Mouse (Mus musculus) urinary bladder, postnatal 14 days (tissue): ENCODE results near the gene Eif6.
A peak's percentile ranks its signal among the peaks of the same experiment; 100 is the strongest.

Source experiments
- DNase-seq: peaks from one replicate; pipeline ENCODE4 v3.0.0; 2021; ENCODE audit warnings: low spot score

The Eif6 gene

DNA sequence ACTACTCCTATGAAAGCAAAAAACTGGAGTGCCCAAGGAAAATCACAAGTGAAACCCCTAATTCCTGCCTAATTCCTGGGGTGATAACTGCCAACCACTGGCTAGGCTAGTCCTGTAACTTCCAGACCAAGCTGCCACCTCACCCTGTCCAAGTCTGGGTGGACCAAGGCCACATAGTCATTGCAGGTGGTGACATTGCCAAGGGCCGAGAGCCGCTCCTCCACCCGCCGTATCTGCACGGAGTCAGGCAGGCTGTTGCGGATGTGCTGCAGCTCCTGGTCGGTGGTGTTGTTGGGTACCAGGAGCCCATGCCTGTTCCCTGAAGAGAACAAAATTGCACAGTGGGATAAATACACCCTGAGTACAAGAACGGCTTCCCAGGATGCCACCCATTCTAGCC, 3.0 kb downstream of the Eif6 start:
- no peak for DNase-seq

DNA sequence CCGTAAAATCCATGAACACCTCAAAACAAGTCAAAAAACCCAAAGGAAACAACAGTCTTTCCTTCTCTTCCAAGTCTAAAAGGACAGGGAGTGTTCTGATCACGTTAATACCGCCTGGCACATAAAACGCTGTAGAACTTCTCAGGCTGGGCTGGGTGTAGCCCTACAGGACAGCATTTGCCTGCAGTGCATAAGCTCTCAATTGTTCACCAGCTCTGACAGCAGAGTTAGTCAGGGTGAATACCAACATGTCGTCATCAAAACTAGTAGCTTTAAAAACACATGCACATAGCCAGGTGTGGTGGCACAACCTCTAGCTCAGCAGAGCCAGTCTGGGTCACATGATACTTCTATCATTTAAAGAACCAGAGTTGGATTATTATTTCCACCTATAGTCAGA, 5.9 kb downstream of the Eif6 start:
- no peak for DNase-seq

DNA sequence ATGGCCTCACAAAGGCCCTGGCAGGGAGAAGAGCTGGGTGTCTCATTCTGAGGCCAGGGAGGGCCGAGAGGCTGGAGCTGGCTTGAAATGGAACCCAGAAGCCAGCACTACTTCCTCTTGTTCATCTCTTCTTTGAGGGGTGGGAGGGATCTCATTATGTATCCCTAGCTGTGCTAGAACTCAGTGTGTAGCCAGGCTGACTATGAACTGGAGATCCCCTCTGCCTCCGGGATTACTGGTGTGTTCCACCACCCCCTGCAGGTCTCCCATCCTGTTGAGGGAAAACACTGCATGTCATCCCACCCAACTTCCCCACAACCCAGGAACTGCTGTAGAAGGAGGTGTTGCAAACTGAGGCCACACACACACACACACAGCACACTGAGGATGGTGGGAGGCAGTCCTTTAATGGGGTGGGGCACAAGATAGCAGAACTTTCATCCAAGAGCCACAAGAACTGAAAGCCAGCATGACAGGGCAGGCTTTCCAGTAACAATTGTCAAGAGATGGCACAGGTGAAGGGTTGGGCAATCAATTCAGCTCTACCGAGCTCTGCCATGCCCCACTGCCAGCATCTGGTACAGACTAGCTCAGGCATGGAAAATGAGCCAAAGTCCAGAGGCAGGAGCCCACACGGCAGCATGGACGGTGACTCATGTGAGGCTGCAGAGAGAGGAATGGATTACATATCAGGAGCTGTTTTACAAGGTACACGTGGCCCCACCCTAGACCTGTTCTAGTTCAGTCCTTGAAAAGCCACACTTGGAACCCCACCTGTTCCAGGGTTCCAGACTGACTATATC, 7.1 kb downstream of the Eif6 start:
- peak; percentile 37 for DNase-seq

GRCm38 (mm10) chr2:155819392-155819448, 7.5 kb downstream of the Eif6 start, which contains the start of gene BC029722:
BC029722 (minus strand) TSS chr2:155819426.
- DNase-seq = no peak

- peak; percentile 97 for DNase-seq
Measured at GRCm38 (mm10) chr2:155818596-155819391, 7.9 kb downstream of the Eif6 start.

- DNase-seq = peak; percentile 47
Measured at GRCm38 (mm10) chr2:155817301-155818245, 9.2 kb downstream of the Eif6 start.

DNA sequence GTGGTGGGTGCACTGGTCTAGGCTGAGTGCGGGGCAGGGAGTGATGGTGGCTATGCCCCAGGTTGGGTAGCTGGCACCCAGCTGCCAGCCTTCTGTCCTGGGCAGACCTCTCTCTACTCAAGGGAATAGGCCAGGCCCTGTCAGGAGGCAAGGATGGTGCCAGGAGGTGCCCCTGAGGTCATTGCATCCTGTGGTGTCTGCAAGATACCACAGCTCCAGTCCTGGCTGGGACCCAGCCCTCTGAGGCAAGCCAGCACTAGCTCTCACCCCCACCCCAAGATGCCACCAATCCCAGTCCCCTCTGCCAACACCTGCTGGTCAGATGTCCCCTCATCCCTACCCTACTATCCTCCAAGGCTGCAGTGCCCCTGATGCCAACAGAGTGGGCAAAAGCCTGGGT, 10.5 kb downstream of the Eif6 start:
- DNase-seq = no peak

DNA sequence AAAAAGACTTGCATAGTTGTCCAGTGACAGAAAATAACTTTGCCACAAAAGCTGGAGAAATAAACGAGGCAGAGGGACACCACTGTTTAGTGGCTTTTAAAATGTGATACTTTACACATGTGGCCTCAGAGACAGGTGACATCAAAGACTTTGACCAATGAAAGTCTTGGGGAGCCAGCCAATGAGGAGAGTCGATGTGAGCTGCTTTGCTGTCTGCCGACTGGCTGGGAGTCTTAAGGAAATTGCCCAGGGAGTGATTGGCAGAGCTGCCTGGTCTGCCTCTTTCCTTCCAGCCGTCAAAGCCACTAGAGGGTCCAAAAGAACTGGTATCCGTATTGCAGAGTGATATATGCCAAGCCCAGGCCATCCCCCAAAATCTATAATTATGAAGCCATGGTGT, 11.9 kb downstream of the Eif6 start:
- DNase-seq = no peak

- no peak for DNase-seq
Measured at GRCm38 (mm10) chr2:155812637-155813036, 14.1 kb downstream of the Eif6 start.

DNA sequence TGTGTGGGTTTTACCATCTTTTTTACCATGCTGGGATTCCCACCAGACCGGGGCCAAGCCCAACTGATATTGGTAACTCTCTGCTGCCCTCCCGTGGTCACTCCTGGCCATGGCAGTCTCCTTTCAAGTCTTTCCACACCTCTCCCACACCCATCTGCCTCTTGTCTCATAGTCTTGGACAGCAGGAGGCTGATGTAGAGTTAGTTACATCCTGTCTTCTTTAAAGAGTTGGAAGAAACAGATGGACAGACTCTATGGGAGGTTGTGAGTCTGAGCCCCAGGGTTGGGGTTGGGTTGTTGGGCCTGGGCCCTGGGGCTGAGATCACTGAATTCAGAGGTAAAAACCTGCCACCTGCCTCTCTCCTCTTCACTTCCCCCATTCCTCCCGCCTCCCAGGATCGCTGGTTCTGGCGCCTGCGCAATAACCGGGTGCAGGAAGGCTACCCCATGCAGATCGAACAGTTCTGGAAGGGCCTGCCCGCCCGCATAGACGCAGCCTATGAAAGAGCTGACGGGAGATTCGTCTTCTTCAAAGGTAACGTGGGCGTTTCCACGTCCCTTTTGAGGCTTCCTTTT, 14.8 kb downstream of the Eif6 start:
- peak; percentile 79 for DNase-seq

DNA sequence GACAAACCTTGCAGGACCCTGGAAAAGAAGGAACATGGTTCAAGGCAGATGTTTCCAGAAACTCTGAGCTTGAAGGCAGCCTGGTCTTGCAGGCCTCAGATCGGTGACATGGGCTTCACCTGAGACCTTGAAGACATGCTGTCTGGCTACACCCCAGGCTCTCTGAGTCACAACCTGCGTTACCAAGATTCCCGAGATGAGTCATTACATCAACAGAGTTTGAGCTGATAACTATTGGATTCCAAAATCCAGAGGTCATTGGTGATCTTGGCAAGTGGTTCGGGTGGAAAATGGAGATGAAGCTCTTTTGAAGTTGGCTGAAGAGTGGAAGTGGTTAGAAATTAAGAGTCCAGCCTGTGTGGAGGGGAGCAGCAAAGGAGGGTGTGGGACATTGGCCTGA, 17.1 kb downstream of the Eif6 start:
- DNase-seq = no peak

DNA sequence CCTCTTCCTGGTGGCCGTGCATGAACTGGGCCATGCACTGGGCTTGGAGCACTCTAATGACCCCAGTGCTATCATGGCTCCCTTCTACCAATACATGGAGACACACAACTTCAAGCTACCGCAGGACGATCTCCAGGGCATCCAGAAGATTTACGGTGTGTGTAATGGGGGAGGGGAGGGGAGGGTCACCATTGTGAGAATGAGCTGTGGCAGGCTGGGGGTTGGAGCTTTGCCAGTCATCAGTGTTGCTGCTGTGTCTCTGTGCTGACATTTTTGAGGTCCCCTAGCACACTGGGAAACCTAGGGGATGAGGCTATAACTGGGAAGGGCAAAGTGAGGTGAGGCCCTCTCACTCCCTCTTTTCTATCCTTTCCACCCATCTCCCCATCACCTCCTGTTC, 19.3 kb downstream of the Eif6 start:
- DNase-seq = no peak

GRCm38 (mm10) chr2:155806548-155806947, 20.2 kb downstream of the Eif6 start:
- DNase-seq = no peak

- no peak for DNase-seq
Measured at GRCm38 (mm10) chr2:155805925-155806255, 20.8 kb downstream of the Eif6 start.

- peak; percentile 55 for DNase-seq
Measured at GRCm38 (mm10) chr2:155805231-155805924, 21.3 kb downstream of the Eif6 start.

DNA sequence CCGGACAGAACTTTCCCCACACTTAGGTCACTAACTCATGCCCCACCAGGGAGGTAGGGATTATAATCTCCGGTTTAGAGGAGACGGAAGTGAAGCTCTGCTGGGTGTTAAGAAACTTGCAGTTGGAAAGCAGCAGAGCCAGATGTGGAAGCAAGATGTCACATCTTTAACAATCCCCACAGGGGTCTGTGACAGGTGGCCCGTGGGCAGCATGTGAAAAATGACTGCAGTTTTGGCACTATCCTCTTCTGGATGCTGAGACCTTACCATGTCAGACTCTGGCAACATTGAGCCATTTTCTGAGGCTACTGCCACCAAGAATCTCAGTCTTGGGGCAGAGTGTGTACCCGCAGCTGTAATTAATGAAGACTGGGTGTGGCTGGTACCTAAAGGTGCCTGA, 22.7 kb downstream of the Eif6 start:
- no peak for DNase-seq

- DNase-seq = no peak
Measured at GRCm38 (mm10) chr2:155802761-155803160, 24.0 kb downstream of the Eif6 start.

DNA sequence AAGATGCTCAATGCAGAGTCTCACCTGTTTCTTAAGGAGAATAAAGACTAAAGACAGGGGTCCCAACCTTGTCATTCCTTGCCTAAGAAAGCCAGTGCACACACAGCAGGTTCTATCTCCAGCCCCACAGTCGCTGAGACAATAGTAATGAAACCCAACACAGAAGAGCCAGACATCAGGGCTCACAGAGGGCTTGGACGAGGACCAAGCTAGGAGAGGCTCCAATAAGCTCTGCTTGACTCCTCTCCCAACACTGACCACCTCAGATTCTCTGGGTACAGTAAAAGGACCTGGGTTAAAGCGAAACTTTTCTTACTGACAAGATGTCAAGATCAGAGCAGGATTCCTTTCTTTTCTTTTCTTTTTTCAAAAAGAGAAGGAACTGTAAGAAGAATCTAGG, 28.1 kb downstream of the Eif6 start:
- DNase-seq = no peak

DNA sequence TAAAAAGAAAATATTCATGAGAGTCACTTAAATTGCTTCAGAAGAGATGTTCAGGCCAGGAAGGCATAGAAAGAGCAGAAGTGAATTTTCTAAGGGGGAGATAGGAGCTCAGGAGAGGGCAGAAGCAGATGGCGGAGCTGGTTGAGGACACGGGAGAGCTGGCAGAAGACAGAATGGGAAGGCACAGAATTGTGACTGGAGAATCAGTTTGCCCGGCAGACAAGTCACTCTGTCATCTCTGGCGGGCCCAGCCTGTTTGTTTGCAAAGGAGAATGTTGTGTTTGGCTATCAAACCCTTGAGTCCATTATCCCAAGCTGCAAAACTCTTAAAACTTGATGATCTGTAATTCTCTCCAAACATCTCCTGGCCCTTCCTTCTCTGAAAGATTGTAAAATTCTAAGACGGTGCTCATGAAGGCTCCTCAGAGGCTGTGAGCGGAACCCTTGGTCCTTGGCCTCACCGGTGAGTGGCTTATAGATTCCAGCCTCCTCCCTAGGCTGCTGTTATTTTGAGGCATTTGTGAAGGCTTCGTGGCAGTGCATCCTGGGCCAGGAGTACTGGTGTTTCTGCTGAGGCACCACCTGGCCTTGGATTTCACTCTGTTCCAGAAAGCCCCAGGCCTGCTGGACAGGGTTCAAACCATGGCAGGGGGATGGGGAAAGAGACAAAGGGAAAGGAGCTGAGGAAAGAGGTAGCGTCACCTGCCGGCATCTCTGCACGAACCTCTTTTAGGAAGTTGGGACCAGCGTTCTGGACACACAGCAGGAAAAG, 31.9 kb downstream of the Eif6 start:
- no peak for DNase-seq

DNA sequence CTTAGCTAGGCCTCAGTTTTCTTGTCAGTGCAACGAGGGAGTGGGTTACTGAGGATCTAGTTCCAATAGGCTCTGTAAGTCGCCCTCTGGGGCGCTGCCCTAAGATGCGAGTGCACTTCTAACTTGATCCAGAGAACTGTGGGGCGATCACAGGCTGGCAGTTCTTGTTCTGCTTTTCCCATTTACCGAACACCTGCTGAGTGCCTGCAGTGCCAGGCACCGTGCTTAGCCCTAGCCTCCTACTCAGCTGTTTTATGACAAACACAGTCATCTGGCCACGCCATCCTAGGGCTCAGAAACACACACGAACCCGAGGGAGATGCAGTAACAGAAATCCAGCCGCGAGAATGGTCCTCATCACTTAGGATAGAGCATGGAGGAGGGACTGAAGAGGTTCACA, 33.8 kb downstream of the Eif6 start:
- DNase-seq = no peak
